Mouse (Mus musculus): ENCODE results near the gene Ccl17.

GRCm38 (mm10) chr8:94861352-94861910 lies 51.2 kb downstream of the Ccl17 start:
- TF ChIP-seq CHD2 (IDR thresholded peaks at IDR 0.05; ENCODE audit: low read depth, low read length): no peak
- no peak for TF ChIP-seq ZC3H11A (IDR thresholded peaks at IDR 0.05; ENCODE audit: borderline replicate concordance, low read depth, low read length)
